Mouse (Mus musculus): ENCODE results near the gene Erc2. TPM values are rescaled to one million over a fixed set of nuclear protein-coding genes. Genes with fewer than 3 reads are reported as not detected.
"Not testable (repeated sequence)": the region's sequence is repeated elsewhere in the genome, so short reads cannot be mapped to it uniquely, and the experiment has no call there.

Gene Erc2
- polyA plus RNA-seq, 1 experiment from 2014 or later: 4.3 TPM

DNA sequence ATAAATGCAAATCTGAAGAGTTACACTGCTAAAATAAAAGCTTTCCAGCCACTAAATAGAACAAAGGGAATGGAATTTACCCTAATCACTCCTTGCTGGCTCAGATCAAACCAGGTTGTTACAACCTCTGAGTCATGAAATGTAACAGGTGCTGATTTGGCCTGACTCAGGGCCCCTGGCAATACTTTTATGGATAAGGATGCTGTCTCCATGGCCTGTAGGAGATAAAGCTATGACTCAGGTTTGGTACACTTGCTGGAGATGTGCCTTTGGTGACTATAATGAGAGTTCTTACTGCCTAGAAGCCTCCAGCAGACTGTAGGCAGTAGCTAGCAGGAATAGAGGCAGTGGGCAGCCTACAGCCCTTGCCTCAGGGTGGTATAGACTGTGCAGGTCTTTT, 240.1 kb downstream of the Erc2 start:
- no peak for ATAC-seq
- H3K36me3 ChIP-seq (ENCODE audit: control insufficient read depth, insufficient read depth, low read length): no peaks in the 10 kb centered on the region
- H3K4me3 ChIP-seq (ENCODE audit: low read length): no peak overlapping the region
- no peaks in the 10 kb centered on the region for H3K27me3 ChIP-seq (replicated peaks; ENCODE audit: control insufficient read depth, insufficient read depth, low read length)
- no peaks in the 10 kb centered on the region for H3K4me1 ChIP-seq (ENCODE audit: control insufficient read depth, insufficient read depth, low read length)
- no peak overlapping the region for H3K9ac ChIP-seq (ENCODE audit: low read depth, low read length)
- no peak overlapping the region for H3K4me2 ChIP-seq (ENCODE audit: low read depth, low read length)
- no peak overlapping the region for H3K27ac ChIP-seq (ENCODE audit: low read length)
- no peaks in the 10 kb centered on the region for H3K9me3 ChIP-seq (ENCODE audit: control insufficient read depth, low read length)

DNA sequence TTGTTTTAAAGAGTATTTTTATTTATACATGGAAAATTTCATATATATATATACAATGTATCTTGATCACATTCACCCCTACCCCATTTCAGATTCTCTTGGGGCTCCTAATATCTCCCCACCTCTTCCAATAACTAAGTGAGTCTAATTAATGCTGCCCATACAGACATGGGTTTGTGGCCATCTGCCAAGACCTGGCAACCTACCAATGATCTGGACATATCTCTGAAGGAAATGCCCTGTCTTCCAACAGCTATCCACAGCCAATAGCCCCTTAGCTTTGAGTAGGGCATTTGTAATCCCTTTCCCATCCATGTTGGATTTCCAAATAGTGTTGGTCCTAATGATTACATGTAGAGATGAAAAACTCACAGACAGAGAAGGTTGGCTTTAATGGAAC, 245.2 kb downstream of the Erc2 start:
- Histone ChIP-seq H3K4me1 (ENCODE audit: control insufficient read depth, insufficient read depth, low read length) (no peaks in the 10 kb centered on the region), H3K4me3 (ENCODE audit: low read length) (no peak overlapping the region), H3K27me3 (replicated peaks; ENCODE audit: control insufficient read depth, insufficient read depth, low read length) (no peaks in the 10 kb centered on the region), H3K9ac (ENCODE audit: low read depth, low read length) (no peak overlapping the region), H3K36me3 (ENCODE audit: control insufficient read depth, insufficient read depth, low read length) (no peaks in the 10 kb centered on the region), H3K9me3 (ENCODE audit: control insufficient read depth, low read length) (no peaks in the 10 kb centered on the region), H3K4me2 (ENCODE audit: low read depth, low read length) (no peak overlapping the region), H3K27ac (ENCODE audit: low read length) (no peak overlapping the region)
- no peak for ATAC-seq

DNA sequence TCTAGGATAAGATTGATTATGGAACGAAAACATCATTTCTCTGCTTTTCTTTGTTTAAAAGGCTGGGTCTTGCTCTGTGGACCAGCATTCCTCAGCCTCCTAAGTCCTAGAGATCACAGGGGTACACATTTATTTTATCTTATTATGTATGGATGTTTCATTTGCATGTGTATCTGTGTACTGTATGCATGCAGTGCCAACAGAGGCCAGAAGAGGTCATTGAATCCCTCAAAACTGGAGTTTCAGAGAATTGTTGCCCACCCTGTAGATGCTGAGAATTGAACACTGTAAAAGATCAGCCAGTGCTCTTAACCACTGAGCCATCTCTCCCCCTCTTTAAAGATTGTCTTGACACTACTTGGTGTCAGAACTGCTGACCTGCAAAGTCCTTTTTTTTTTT, 251.4 kb downstream of the Erc2 start:
- no peaks in the 10 kb centered on the region for H3K9me3 ChIP-seq (ENCODE audit: control insufficient read depth, low read length)
- no peaks in the 10 kb centered on the region for H3K36me3 ChIP-seq (ENCODE audit: control insufficient read depth, insufficient read depth, low read length)
- H3K27me3 ChIP-seq (replicated peaks; ENCODE audit: control insufficient read depth, insufficient read depth, low read length): no peaks in the 10 kb centered on the region
- H3K4me2 ChIP-seq (ENCODE audit: low read depth, low read length): no peak overlapping the region
- H3K4me1 ChIP-seq (ENCODE audit: control insufficient read depth, insufficient read depth, low read length): no peaks in the 10 kb centered on the region
- 85% methylated on average over 1 of the region's 1 CpGs for WGBS
- ATAC-seq: no peak
- no peak overlapping the region for H3K27ac ChIP-seq (ENCODE audit: low read length)
- H3K9ac ChIP-seq (ENCODE audit: low read depth, low read length): no peak overlapping the region
- H3K4me3 ChIP-seq (ENCODE audit: low read length): no peak overlapping the region

DNA sequence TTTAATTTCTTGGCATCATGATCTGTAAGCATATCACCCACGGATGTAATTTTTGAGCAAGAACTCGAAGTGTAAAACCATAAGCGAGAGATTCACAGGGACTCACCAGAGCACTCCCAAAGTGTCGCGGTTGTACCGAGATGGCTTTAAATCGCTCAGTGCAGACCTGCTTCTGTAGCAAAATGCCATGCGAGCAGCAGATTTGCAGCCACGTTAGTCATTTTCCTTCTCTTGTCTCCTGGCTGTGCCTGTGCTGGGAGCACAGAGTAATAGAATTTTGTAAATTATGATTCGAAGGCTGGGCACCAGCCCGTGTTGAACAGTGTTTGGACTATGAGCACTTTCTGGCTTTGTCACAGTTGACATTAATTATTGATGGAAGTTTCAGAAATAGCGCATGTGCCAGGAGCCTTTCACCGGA, 253.8 kb downstream of the Erc2 start:
- WGBS: 59% methylated on average over 13 of the region's 13 CpGs
- ATAC-seq: no peak

DNA sequence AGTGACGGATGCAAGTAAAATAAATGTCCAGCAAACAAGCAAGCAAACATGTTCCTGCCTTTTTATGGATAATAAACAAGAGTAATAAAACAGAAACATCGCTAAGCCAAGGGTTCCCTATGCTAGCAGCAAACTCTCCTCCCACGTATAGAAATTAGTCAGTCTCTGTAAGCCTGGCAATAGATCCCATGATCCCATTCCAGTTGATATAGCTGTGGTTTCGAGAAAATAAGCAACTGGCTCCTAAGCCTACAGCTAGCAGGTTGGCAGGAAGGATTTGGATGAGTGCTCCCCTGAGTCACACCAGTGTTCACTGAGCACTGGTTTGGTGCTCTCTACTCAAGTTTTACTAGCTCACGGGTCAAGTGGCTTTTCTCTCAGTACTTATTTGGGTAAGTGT, 259.7 kb downstream of the Erc2 start:
- no peak overlapping the region for H3K9ac ChIP-seq (ENCODE audit: low read depth, low read length)
- no peak for ATAC-seq
- WGBS: 79% methylated on average over 5 of the region's 5 CpGs
- H3K4me1 ChIP-seq (ENCODE audit: control insufficient read depth, insufficient read depth, low read length): no peaks in the 10 kb centered on the region
- no peak overlapping the region for H3K27ac ChIP-seq (ENCODE audit: low read length)
- H3K27me3 ChIP-seq (replicated peaks; ENCODE audit: control insufficient read depth, insufficient read depth, low read length): no peaks in the 10 kb centered on the region
- no peak overlapping the region for H3K4me2 ChIP-seq (ENCODE audit: low read depth, low read length)
- no peaks in the 10 kb centered on the region for H3K36me3 ChIP-seq (ENCODE audit: control insufficient read depth, insufficient read depth, low read length)
- no peaks in the 10 kb centered on the region for H3K9me3 ChIP-seq (ENCODE audit: control insufficient read depth, low read length)
- H3K4me3 ChIP-seq (ENCODE audit: low read length): no peak overlapping the region

More for the DNA sequence above, 253.8 kb downstream of the Erc2 start:
- H3K9me3 ChIP-seq (ENCODE audit: control insufficient read depth, low read length): no peaks in the 10 kb centered on the region
- no peak overlapping the region for H3K4me2 ChIP-seq (ENCODE audit: low read depth, low read length)
- H3K9ac ChIP-seq (ENCODE audit: low read depth, low read length): no peak overlapping the region
- no peaks in the 10 kb centered on the region for H3K36me3 ChIP-seq (ENCODE audit: control insufficient read depth, insufficient read depth, low read length)
- H3K27me3 ChIP-seq (replicated peaks; ENCODE audit: control insufficient read depth, insufficient read depth, low read length): no peaks in the 10 kb centered on the region
- H3K27ac ChIP-seq (ENCODE audit: low read length): no peak overlapping the region
- H3K4me1 ChIP-seq (ENCODE audit: control insufficient read depth, insufficient read depth, low read length): no peaks in the 10 kb centered on the region
- H3K4me3 ChIP-seq (ENCODE audit: low read length): no peak overlapping the region

DNA sequence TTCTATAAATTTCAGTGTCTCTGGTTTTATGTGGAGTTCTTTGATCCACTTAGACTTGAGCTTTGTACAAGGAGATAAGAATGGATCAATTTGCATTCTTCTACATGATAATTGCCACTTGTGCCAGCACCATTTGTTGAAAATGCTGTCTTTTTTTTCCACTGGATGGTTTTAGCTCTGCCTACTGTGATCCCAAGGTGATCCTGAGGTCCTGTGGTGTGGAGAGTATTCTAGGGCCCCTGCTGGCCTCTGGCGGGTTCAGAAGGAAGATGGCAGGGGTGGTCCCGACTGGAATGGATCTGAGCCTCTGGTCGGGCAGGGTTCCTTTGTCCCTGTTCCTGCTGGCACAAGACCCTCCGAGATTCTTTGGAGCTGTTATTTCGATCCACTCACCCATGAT, 264.1 kb downstream of the Erc2 start:
- H3K27me3 ChIP-seq (replicated peaks; ENCODE audit: control insufficient read depth, insufficient read depth, low read length); H3K4me3 ChIP-seq (ENCODE audit: low read length); H3K9ac ChIP-seq (ENCODE audit: low read depth, low read length); H3K9me3 ChIP-seq (ENCODE audit: control insufficient read depth, low read length); ATAC-seq; H3K27ac ChIP-seq (ENCODE audit: low read length); H3K4me1 ChIP-seq (ENCODE audit: control insufficient read depth, insufficient read depth, low read length); H3K4me2 ChIP-seq (ENCODE audit: low read depth, low read length); H3K36me3 ChIP-seq (ENCODE audit: control insufficient read depth, insufficient read depth, low read length): not testable (repeated sequence)
- WGBS: 79% methylated on average over 5 of the region's 5 CpGs

DNA sequence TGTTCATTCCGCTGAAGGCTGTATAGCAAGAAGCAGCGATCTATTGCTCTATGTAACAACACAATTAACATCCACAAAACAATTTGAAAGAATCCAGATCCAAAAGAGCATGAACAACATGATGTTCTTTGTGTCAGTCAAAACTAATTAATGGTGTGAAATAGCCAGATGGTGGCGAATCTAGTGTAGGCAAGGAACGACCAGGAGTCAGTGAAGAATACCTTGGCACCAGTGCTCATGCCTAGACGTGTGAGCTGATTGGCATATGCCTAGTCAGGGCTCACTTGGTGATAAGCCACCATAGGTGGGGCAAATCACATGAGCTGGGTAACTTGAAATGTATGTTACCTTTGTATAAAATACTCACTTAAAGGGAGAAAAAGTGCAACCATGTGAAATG, 265.3 kb downstream of the Erc2 start:
- ATAC-seq: no peak
- no peaks in the 10 kb centered on the region for H3K27me3 ChIP-seq (replicated peaks; ENCODE audit: control insufficient read depth, insufficient read depth, low read length)
- no peak overlapping the region for H3K27ac ChIP-seq (ENCODE audit: low read length)
- H3K4me3 ChIP-seq (ENCODE audit: low read length): no peak overlapping the region
- 77% methylated on average over 5 of the region's 5 CpGs for WGBS
- no peaks in the 10 kb centered on the region for H3K36me3 ChIP-seq (ENCODE audit: control insufficient read depth, insufficient read depth, low read length)
- no peaks in the 10 kb centered on the region for H3K4me1 ChIP-seq (ENCODE audit: control insufficient read depth, insufficient read depth, low read length)
- no peaks in the 10 kb centered on the region for H3K9me3 ChIP-seq (ENCODE audit: control insufficient read depth, low read length)
- no peak overlapping the region for H3K4me2 ChIP-seq (ENCODE audit: low read depth, low read length)
- no peak overlapping the region for H3K9ac ChIP-seq (ENCODE audit: low read depth, low read length)

DNA sequence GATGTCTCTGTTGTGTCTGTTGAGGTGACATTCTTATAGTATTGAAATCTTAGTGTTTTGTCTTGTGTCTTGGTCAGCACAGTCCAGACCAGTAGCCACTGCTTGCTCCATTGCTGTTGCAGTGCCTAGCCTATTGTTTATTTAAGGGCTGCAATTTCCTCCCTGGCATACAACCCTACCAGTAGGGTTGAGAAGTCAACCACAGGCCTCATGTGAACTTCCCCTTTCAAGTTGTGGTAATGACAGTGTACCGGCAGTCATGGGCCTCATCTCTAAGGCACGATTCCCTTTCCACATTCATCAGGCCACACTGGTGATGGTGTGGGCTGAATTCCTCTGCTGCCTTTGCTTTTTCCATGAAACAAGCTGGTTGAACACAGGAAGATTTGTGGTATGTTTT, 267.4 kb downstream of the Erc2 start:
- Histone ChIP-seq H3K9me3 (ENCODE audit: control insufficient read depth, low read length) (no peaks in the 10 kb centered on the region), H3K4me2 (ENCODE audit: low read depth, low read length) (no peak overlapping the region), H3K9ac (ENCODE audit: low read depth, low read length) (no peak overlapping the region), H3K27me3 (replicated peaks; ENCODE audit: control insufficient read depth, insufficient read depth, low read length) (no peaks in the 10 kb centered on the region), H3K4me3 (ENCODE audit: low read length) (no peak overlapping the region), H3K36me3 (ENCODE audit: control insufficient read depth, insufficient read depth, low read length) (no peaks in the 10 kb centered on the region), H3K27ac (ENCODE audit: low read length) (no peak overlapping the region), H3K4me1 (ENCODE audit: control insufficient read depth, insufficient read depth, low read length) (no peaks in the 10 kb centered on the region)
- WGBS: 79% methylated on average over 2 of the region's 2 CpGs
- no peak for ATAC-seq

DNA sequence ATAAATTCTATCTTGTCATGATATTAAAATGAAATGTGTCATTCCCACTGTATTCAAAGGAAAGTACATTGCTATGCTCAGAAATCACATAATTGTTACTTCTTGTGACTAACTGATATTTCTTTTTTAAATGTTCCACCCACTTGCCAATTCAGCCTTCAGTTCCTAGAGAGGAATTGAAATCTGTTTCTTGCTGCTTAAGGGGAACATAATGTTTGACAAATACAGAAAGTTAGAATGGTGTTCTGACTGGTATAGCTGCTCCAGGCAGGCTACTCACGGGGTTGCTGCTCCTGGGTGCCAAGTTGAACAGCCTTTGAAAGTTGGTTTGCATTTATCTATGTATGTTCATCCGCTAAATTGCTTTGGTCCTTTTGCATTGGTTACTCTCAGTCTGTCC, 270.2 kb downstream of the Erc2 start:
- Histone ChIP-seq H3K4me3 (ENCODE audit: low read length) (no peak overlapping the region), H3K9me3 (ENCODE audit: control insufficient read depth, low read length) (no peaks in the 10 kb centered on the region), H3K4me2 (ENCODE audit: low read depth, low read length) (no peak overlapping the region), H3K36me3 (ENCODE audit: control insufficient read depth, insufficient read depth, low read length) (no peaks in the 10 kb centered on the region), H3K9ac (ENCODE audit: low read depth, low read length) (no peak overlapping the region), H3K27me3 (replicated peaks; ENCODE audit: control insufficient read depth, insufficient read depth, low read length) (no peaks in the 10 kb centered on the region), H3K27ac (ENCODE audit: low read length) (no peak overlapping the region), H3K4me1 (ENCODE audit: control insufficient read depth, insufficient read depth, low read length) (no peaks in the 10 kb centered on the region)
- 82% methylated on average over 2 of the region's 2 CpGs for WGBS
- no peak for ATAC-seq

DNA sequence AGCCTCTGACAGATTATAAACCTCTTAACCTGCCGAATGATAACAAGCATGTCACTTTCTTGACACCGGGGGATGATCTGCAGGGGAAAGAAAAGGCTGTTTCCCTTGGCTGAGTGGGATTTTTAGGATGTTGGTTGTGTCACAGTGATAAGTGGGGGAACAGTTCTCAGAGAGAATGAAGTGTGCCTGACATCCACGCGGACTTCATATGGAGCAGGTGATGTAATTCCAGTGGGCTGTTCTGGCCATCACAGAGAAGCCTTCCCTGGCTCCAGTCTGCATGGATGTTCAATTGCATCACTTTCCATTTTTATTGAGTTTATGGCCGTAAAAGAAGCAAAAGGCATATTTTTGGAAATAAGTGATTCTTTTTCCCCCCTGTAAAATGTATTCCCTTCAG, 279.5 kb downstream of the Erc2 start:
- Histone ChIP-seq H3K4me2 (ENCODE audit: low read depth, low read length) (no peak overlapping the region), H3K36me3 (ENCODE audit: control insufficient read depth, insufficient read depth, low read length) (no peaks in the 10 kb centered on the region), H3K9ac (ENCODE audit: low read depth, low read length) (no peak overlapping the region), H3K9me3 (ENCODE audit: control insufficient read depth, low read length) (no peaks in the 10 kb centered on the region), H3K27ac (ENCODE audit: low read length) (no peak overlapping the region), H3K4me3 (ENCODE audit: low read length) (no peak overlapping the region), H3K4me1 (ENCODE audit: control insufficient read depth, insufficient read depth, low read length) (no peaks in the 10 kb centered on the region), H3K27me3 (replicated peaks; ENCODE audit: control insufficient read depth, insufficient read depth, low read length) (no peaks in the 10 kb centered on the region)
- no peak for ATAC-seq
- 51% methylated on average over 5 of the region's 5 CpGs for WGBS

All from intestine, embryonic 16.5 days (tissue).